Mouse (Mus musculus) cerebellum, adult 2 months (tissue): ENCODE measurements around the gene Olfr145.

Experiments used
- CTCF ChIP-seq: fragments of 200-500 bp; IDR thresholded peaks from 2 replicates; pipeline ENCODE4 v1.5.1; 2011; ENCODE audit warnings: low read depth, mild to moderate bottlenecking, control low read depth, low read length, moderate library complexity, borderline replicate concordance; ENCODE audit not compliant: insufficient read depth
- POLR2A ChIP-seq: fragments of 200-500 bp; IDR thresholded peaks from 2 replicates; pipeline ENCODE4 v1.6.1; 2011; ENCODE audit warnings: low read length, control low read depth, borderline replicate concordance; ENCODE audit not compliant: insufficient read depth

DNA sequence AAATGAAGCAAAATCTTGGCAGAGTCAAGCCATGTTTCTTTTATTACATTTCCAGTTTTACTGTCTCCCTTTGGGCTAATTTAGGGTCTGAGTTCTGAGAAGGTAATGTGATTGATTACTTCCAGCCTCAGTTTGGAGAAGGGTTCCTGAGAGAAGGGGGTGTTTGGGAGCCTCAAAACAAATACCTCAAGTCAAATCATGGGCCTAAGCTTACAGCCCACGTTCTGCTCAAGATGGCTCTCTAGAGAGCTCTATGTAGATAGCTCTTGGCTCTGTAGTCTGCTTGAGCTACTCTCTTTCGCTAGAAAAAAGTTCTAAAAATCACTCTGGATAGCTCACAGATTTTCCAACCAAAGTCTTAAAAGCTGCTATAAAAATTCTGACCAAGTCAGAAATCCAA is 28.9 kb downstream of the Olfr145 start:
- TF ChIP-seq CTCF = no peak
- TF ChIP-seq POLR2A = no peak
